Comparison of ENCODE assay signal across 8 mouse cellular contexts in the genomic region with DNA sequence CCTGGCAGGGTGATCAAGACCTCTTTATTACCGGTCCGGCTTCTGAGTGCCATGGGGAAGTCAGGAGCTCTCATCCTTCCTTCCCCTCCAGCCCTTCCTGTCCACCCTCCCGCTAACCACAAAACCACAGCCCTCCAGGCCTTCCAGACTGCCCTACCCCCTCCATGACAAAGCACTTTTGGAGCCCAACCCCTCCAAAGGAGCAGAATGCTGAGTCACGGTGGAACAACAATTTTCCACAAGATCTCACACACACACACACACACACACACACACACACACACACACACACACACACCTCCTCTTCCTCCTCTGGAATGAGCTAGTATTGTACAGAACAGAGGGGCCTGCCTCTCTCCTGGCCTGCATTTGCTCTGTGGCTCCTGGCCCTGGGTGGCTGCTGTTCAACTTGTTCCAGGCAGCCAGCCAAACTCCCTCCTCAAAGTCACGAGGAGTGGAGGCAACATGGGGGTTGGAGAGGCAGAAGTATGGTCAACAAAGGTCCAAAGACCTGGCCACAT. TPM values are rescaled to one million over a fixed set of nuclear protein-coding genes. Genes with fewer than 3 reads are reported as not detected.
DNase-seq lines count a peak whose midpoint lies in the region; ATAC-seq lines count a peak whose summit lies in the region.

No protein-coding gene starts in this region.

- no peaks in the 10 kb centered on the region for H3K36me3 ChIP-seq in lung, embryonic 16.5 days (ENCODE audit: control insufficient read depth, insufficient read depth, low read length)
- H3K36me3 ChIP-seq in midbrain, embryonic 16.5 days (ENCODE audit: control insufficient read depth, insufficient read depth, low read length), result no peaks in the 10 kb centered on the region

- peaks cover 12% of the 10 kb centered on the region; the same call in 1 of the 2 replicates for H3K4me1 ChIP-seq in brown adipose tissue, adult 24 weeks (ENCODE audit: control insufficient read depth, insufficient read depth, insufficient read length, low read length)
- peaks cover 23% of the 10 kb centered on the region for H3K4me1 ChIP-seq in lung, embryonic 16.5 days (replicated peaks; ENCODE audit: control insufficient read depth, insufficient read depth, low read length)
- H3K4me1 ChIP-seq in midbrain, embryonic 16.5 days (ENCODE audit: control insufficient read depth, insufficient read depth, low read length), result peaks cover 12% of the 10 kb centered on the region

- H3K9ac ChIP-seq in lung, embryonic 16.5 days (ENCODE audit: low read length), result no peak overlapping the region
- H3K9ac ChIP-seq in midbrain, embryonic 16.5 days (ENCODE audit: low read depth, low read length), result no peak overlapping the region

- peak; percentile 43 for ATAC-seq in lung, embryonic 16.5 days (ENCODE audit: low read depth)
- no peak for ATAC-seq in midbrain, embryonic 16.5 days

- WGBS in lung, embryonic 16.5 days, result 22% methylated on average over 5 of the region's 5 CpGs
- 52% methylated on average over 5 of the region's 5 CpGs for WGBS in midbrain, embryonic 16.5 days

- DNase-seq in spleen, adult 12 weeks (ENCODE audit: low spot score), result peak; percentile 67
- DNase-seq in spleen, adult 18-20 months, result no peak
- DNase-seq in heart, adult 11 months, result peak; percentile 99
- peak; percentile 80 to 87 for DNase-seq in kidney, postnatal 4 days
- DNase-seq in spleen, postnatal 4 days (ENCODE audit: low spot score in 2 of 2), result peak; percentile 75 to 85

- no peak overlapping the region; the same call in 1 of the 2 replicates for H3K4me2 ChIP-seq in lung, embryonic 16.5 days (ENCODE audit: low read depth, low read length)
- no peak overlapping the region for H3K4me2 ChIP-seq in midbrain, embryonic 16.5 days (ENCODE audit: low read length)

- H3K27ac ChIP-seq in brown adipose tissue, adult 24 weeks (replicated peaks; ENCODE audit: low read depth, low read length), result peak overlapping the region; percentile 91
- H3K27ac ChIP-seq in lung, embryonic 16.5 days (ENCODE audit: low read length), result peak overlapping the region; percentile 69
- H3K27ac ChIP-seq in midbrain, embryonic 16.5 days (ENCODE audit: low read length), result no peak overlapping the region

- H3K9me3 ChIP-seq in lung, embryonic 16.5 days (ENCODE audit: control insufficient read depth, low read length), result no peaks in the 10 kb centered on the region
- no peaks in the 10 kb centered on the region for H3K9me3 ChIP-seq in midbrain, embryonic 16.5 days (replicated peaks; ENCODE audit: control insufficient read depth, low read length, poor library complexity, severe bottlenecking)

- no peaks in the 10 kb centered on the region for H3K27me3 ChIP-seq in lung, embryonic 16.5 days (ENCODE audit: control insufficient read depth, insufficient read depth, low read depth, low read length)
- H3K27me3 ChIP-seq in midbrain, embryonic 16.5 days (ENCODE audit: control insufficient read depth, insufficient read depth, low read depth, low read length), result no peaks in the 10 kb centered on the region

- no peak overlapping the region for H3K4me3 ChIP-seq in brown adipose tissue, adult 24 weeks (ENCODE audit: insufficient read depth, low read depth, low read length)
- H3K4me3 ChIP-seq in lung, embryonic 16.5 days (ENCODE audit: low read length), result no peak overlapping the region
- H3K4me3 ChIP-seq in midbrain, embryonic 16.5 days (ENCODE audit: low read depth, low read length), result no peak overlapping the region

RNA-seq across cellular contexts. Expression of gene Fth1, which starts 1.9 kb away (rescaled TPM):
- polyA plus RNA-seq in brown adipose tissue, adult 24 weeks (2012; ENCODE audit: insufficient read depth, insufficient read length, missing spikeins), result 4,010 and 5,287 TPM in 2 replicates
- 1,957 and 1,991 TPM in 2 replicates for polyA plus RNA-seq in lung, embryonic 16.5 days (2015; fragmentation: Nextera tagmentation; extraction: Ambion mirVana)
- polyA plus RNA-seq in midbrain, embryonic 16.5 days (2015; fragmentation: Nextera tagmentation; extraction: Ambion mirVana), result 1,587 and 1,694 TPM in 2 replicates

RNA-seq across cellular contexts. Expression of gene Best1, which starts 22.9 kb away (rescaled TPM):
- not detected in 2 replicates for polyA plus RNA-seq in brown adipose tissue, adult 24 weeks (2012; ENCODE audit: insufficient read depth, insufficient read length, missing spikeins)
- 1.1 and 1.4 TPM in 2 replicates for polyA plus RNA-seq in lung, embryonic 16.5 days (2015; fragmentation: Nextera tagmentation; extraction: Ambion mirVana)
- 2.9 TPM in 2 replicates for polyA plus RNA-seq in midbrain, embryonic 16.5 days (2015; fragmentation: Nextera tagmentation; extraction: Ambion mirVana)

RNA-seq across cellular contexts. Expression of gene Rab3il1, which starts 23.0 kb away (rescaled TPM):
- 4.8 and 7.5 TPM in 2 replicates for polyA plus RNA-seq in brown adipose tissue, adult 24 weeks (2012; ENCODE audit: insufficient read depth, insufficient read length, missing spikeins)
- 30.3 and 33.0 TPM in 2 replicates for polyA plus RNA-seq in lung, embryonic 16.5 days (2015; fragmentation: Nextera tagmentation; extraction: Ambion mirVana)
- polyA plus RNA-seq in midbrain, embryonic 16.5 days (2015; fragmentation: Nextera tagmentation; extraction: Ambion mirVana), result 21.4 and 21.8 TPM in 2 replicates

Comparison
In these comparisons a context has a peak if more than half of its experiments do, and no peak if none do; other contexts are left out.
1. DNase-seq: peak in spleen, adult 12 weeks (single experiment), heart, adult 11 months (single experiment), kidney, postnatal 4 days (2 of 2) and spleen, postnatal 4 days (2 of 2); none in spleen, adult 18-20 months (0 of 2).